Mouse (Mus musculus) kidney, adult 2 months (tissue): ENCODE measurements around the gene Crybb1. TPM values are rescaled to one million over a fixed set of nuclear protein-coding genes. Genes with fewer than 3 reads are reported as not detected.

Experiments
- DNase-seq: peaks from one replicate; pipeline ENCODE4 v3.0.0; 2021
- H3K27ac ChIP-seq: fragments of 200-500 bp; 2 replicates; pipeline ENCODE4 v1.5.1; 2012; ENCODE audit warnings: low read depth, low read length, control low read depth, inconsistent platforms; ENCODE audit not compliant: insufficient read depth
- H3K27me3 ChIP-seq: fragments of 200-500 bp; replicated peaks from 2 replicates; pipeline ENCODE4 v1.6.1; 2012; ENCODE audit warnings: mild to moderate bottlenecking, moderate library complexity, low read length, inconsistent platforms; ENCODE audit not compliant: control insufficient read depth, insufficient read depth
- H3K36me3 ChIP-seq: fragments of 200-500 bp; 2 replicates; pipeline ENCODE4 v1.6.1; 2012; ENCODE audit warnings: mild to moderate bottlenecking, moderate library complexity, low read length, inconsistent platforms; ENCODE audit not compliant: control insufficient read depth, insufficient read depth
- H3K4me1 ChIP-seq: fragments of 200-500 bp; 2 replicates; pipeline ENCODE4 v1.6.1; 2011; ENCODE audit warnings: low read length; ENCODE audit not compliant: control insufficient read depth, insufficient read depth
- H3K4me3 ChIP-seq: fragments of 200-500 bp; 2 replicates; pipeline ENCODE4 v1.5.1; 2011; ENCODE audit warnings: mild to moderate bottlenecking, low read depth, low read length, control low read depth; ENCODE audit not compliant: insufficient read depth
- CTCF ChIP-seq: fragments of 200-500 bp; conservative IDR thresholded peaks from 2 replicates; pipeline ENCODE4 v1.5.1; 2011; ENCODE audit warnings: low read depth, mild to moderate bottlenecking, control low read depth, low read length, moderate library complexity, mixed read lengths; ENCODE audit not compliant: insufficient read depth, insufficient read length
- POLR2A ChIP-seq: fragments of 200-500 bp; IDR thresholded peaks from one replicate; pipeline ENCODE4 v1.6.1; 2011; ENCODE audit warnings: low read depth, low read length, control low read depth
- WGBS: fragments of 180-500 bp; shearing (Covaris S2); methylation state at CpG from one replicate; pipeline ENCODE4 v1.1.7; 2018; 5-methylcytosine and 5-hydroxymethylcytosine counted together
- polyA plus RNA-seq: library from polyadenylated mRNA; depleted of rRNA; stranded (reverse); fragments of >200 nt; gene quantifications from 2 replicates; pipeline ENCODE4 v1.2.3, GENCODE M21; 2012

Crybb1 gene
- polyA plus RNA-seq, 1 experiment = 0.14 TPM

- WGBS = 53% methylated on average over 7 of the region's 7 CpGs
- DNase-seq = peak; percentile 52
- Histone ChIP-seq H3K27ac (no peak overlapping the region), H3K27me3 (no peaks in the 10 kb centered on the region), H3K36me3 (no peaks in the 10 kb centered on the region), H3K4me3 (no peak overlapping the region), H3K4me1 (0 out of 2 replicates have a peak, but pooled peaks cover 4% of the 10 kb centered on the region)
- TF ChIP-seq CTCF (no peak), POLR2A (no peak)
Observed at GRCm38 (mm10) chr5:112254282-112254806, 1.3 kb upstream of the Crybb1 start.

GRCm38 (mm10) chr5:112256457-112256856, 842 bp downstream of the Crybb1 start:
- Histone ChIP-seq H3K27me3 (no peaks in the 10 kb centered on the region), H3K4me3 (no peak overlapping the region), H3K4me1 (0 out of 2 replicates have a peak, but pooled peaks cover 3% of the 10 kb centered on the region), H3K27ac (no peak overlapping the region), H3K36me3 (no peaks in the 10 kb centered on the region)
- 68% methylated on average over 9 of the region's 9 CpGs for WGBS
- TF ChIP-seq POLR2A = no peak
- no peak for TF ChIP-seq CTCF
- DNase-seq = no peak

- Histone ChIP-seq H3K36me3 (no peaks in the 10 kb centered on the region), H3K4me1 (no peaks in the 10 kb centered on the region), H3K4me3 (no peak overlapping the region), H3K27ac (no peak overlapping the region), H3K27me3 (no peaks in the 10 kb centered on the region)
- no peak for TF ChIP-seq POLR2A
- TF ChIP-seq CTCF = no peak
- no peak for DNase-seq
- WGBS = 70% methylated on average over 3 of the region's 3 CpGs
Observed at GRCm38 (mm10) chr5:112257896-112258295, 2.3 kb downstream of the Crybb1 start.

- Histone ChIP-seq H3K4me1 (no peaks in the 10 kb centered on the region), H3K27ac (no peak overlapping the region), H3K36me3 (no peaks in the 10 kb centered on the region), H3K27me3 (no peaks in the 10 kb centered on the region), H3K4me3 (no peak overlapping the region)
- TF ChIP-seq POLR2A = no peak
- no peak for TF ChIP-seq CTCF
- 84% methylated on average over 16 of the region's 16 CpGs for WGBS
- no peak for DNase-seq
Observed at GRCm38 (mm10) chr5:112259862-112260650, 4.4 kb downstream of the Crybb1 start.

- TF ChIP-seq CTCF (no peak), POLR2A (no peak)
- no peaks in the 10 kb centered on the region for H3K27me3 ChIP-seq
- 76% methylated on average over 3 of the region's 3 CpGs for WGBS
- H3K4me3 ChIP-seq = no peak overlapping the region
- DNase-seq = no peak
- H3K27ac ChIP-seq = no peak overlapping the region
- no peaks in the 10 kb centered on the region for H3K36me3 ChIP-seq
- H3K4me1 ChIP-seq = no peaks in the 10 kb centered on the region
Observed at GRCm38 (mm10) chr5:112260818-112261217, 5.2 kb downstream of the Crybb1 start.

GRCm38 (mm10) chr5:112264099-112264498, 8.5 kb downstream of the Crybb1 start:
- H3K4me3 ChIP-seq = no peak overlapping the region
- H3K27ac ChIP-seq = no peak overlapping the region
- WGBS = 75% methylated on average over 7 of the region's 7 CpGs
- no peak for TF ChIP-seq POLR2A
- TF ChIP-seq CTCF = no peak
- DNase-seq = no peak
- H3K36me3 ChIP-seq = no peaks in the 10 kb centered on the region
- no peaks in the 10 kb centered on the region for H3K27me3 ChIP-seq
- H3K4me1 ChIP-seq = no peaks in the 10 kb centered on the region

GRCm38 (mm10) chr5:112265110-112265509, 9.5 kb downstream of the Crybb1 start:
- DNase-seq = no peak
- Histone ChIP-seq H3K4me1 (no peaks in the 10 kb centered on the region), H3K27ac (no peak overlapping the region), H3K27me3 (no peaks in the 10 kb centered on the region), H3K4me3 (no peak overlapping the region), H3K36me3 (no peaks in the 10 kb centered on the region)
- WGBS = 83% methylated on average over 5 of the region's 5 CpGs
- TF ChIP-seq POLR2A (no peak), CTCF (no peak)
